Mouse (Mus musculus): ENCODE measurements at regions not wholly inside any gene's neighbourhood (a gene's known extent, or its start where the extent isn't known, plus 50 kb on each side); places are given as distances from the start of the nearest gene placed in this dataset.
"Not testable (repeated sequence)": the region's sequence is repeated elsewhere in the genome, so short reads cannot be mapped to it uniquely, and the experiment has no call there.

DNA sequence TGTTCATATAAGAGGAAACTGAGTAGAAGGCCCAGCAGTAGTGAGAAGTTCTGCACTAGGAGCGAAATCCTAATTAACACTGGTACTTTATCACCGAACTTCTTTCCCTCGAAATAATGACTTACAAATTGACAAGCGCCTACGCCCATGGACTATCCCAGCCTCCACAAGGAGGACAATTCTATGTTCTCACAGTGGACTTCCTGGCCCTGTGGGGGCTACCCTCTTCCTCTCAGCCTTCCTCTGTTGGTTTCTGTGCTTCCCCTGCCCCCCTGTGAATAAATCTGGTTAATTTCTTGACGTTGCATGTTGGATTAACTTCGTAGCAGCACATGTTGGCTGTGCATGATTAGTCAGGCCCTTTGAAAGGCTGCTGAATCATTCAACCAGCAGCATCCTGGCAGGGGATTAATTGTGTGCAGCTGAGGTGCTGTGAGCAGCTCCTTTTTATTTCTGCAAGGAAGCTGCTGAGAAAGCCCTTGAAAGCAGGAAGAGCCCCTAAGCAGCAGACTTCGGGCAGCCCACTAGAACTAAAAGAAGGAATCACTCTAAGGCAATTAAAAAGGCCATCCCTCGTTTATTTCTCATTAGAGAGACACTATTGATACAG lies 117.4 kb downstream of the Pmp22 start:
- Histone ChIP-seq H3K79me2 (replicated peaks; ENCODE audit: control insufficient read depth, insufficient read depth, low read length) (no peaks in the 10 kb centered on the region), H3K9ac (ENCODE audit: low read depth, low read length) (no peak overlapping the region), H3K27ac (no peak overlapping the region), H3K4me1 (ENCODE audit: control insufficient read depth, insufficient read depth, low read length) (peaks cover 1% of the 10 kb centered on the region; the same call in 1 of the 2 replicates), H3K27me3 (ENCODE audit: control insufficient read depth, insufficient read depth, low read length) (no peaks in the 10 kb centered on the region), H3K36me3 (ENCODE audit: control insufficient read depth, insufficient read depth, low read length) (no peaks in the 10 kb centered on the region), H3K4me3 (no peak overlapping the region)
- 73% methylated on average over 9 of the region's 9 CpGs for WGBS
- no peak for DNase-seq
- TF ChIP-seq CTCF (IDR thresholded peaks at IDR 0.05) (no peak), POLR2A (IDR thresholded peaks at IDR 0.05; ENCODE audit: insufficient read depth, low read depth, low read length) (no peak), EP300 (IDR thresholded peaks at IDR 0.05; ENCODE audit: insufficient read depth, low read depth, low read length) (no peak)
- intact Hi-C loops (cut with DNase I): no loop called here

DNA sequence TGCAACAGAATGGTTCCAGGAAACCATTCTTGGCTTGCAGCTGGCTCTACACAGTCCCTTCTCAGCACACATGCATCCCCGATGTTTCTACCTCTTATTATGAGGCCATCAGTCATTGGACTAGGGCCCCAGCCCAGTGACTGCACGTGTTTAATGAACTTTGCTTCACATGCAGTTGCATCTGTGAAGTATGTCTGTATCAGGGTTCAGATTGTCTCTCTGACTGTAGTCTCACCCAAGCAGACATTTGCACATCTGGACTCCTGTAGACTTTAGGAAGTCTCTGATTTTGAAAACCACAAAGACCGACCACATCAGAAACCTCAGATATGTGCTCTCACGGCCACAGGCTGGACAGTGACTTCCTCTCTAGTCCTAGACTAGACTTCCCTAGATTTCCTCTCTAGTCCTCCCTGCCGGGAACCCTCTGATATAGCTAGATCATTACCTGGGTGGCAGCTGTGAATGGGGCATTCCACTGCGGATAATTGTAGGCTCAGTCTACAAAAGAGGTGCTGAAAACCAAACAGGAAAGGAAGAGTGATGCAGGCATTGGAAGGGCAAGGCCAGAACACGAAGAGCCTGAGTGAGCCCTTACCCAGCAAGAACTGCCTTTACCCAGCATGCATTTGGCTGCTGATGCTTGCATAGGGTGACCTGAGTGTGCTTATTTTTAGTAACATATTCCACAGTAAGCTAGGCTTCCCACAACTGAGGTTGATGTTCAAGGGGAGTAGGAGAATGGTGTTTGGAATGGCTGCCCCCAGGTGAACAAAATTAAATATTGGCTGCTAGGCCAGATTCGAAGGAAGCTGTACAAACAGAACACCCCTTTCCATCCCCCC lies 123.5 kb downstream of the Pmp22 start:
- 68% methylated on average over 8 of the region's 8 CpGs for WGBS
- Histone ChIP-seq H3K79me2 (replicated peaks; ENCODE audit: control insufficient read depth, insufficient read depth, low read length) (no peaks in the 10 kb centered on the region), H3K4me3 (no peak overlapping the region), H3K36me3 (ENCODE audit: control insufficient read depth, insufficient read depth, low read length) (no peaks in the 10 kb centered on the region), H3K27ac (no peak overlapping the region), H3K27me3 (ENCODE audit: control insufficient read depth, insufficient read depth, low read length) (no peaks in the 10 kb centered on the region; the same call in 1 of the 2 replicates), H3K4me1 (ENCODE audit: control insufficient read depth, insufficient read depth, low read length) (peaks cover 3% of the 10 kb centered on the region; the same call in 1 of the 2 replicates), H3K9ac (ENCODE audit: low read depth, low read length) (no peak overlapping the region)
- intact Hi-C loops (cut with DNase I): no loop called here
- TF ChIP-seq EP300 (IDR thresholded peaks at IDR 0.05; ENCODE audit: insufficient read depth, low read depth, low read length): no peak
- TF ChIP-seq POLR2A (IDR thresholded peaks at IDR 0.05; ENCODE audit: insufficient read depth, low read depth, low read length): no peak
- TF ChIP-seq CTCF (IDR thresholded peaks at IDR 0.05): no peak
- no peak for DNase-seq

GRCm38 (mm10) chr11:63252968-63253602 lies 124.3 kb downstream of the Pmp22 start:
- no peak overlapping the region for H3K9ac ChIP-seq (ENCODE audit: low read depth, low read length)
- 15% methylated on average over 5 of the region's 5 CpGs for WGBS
- H3K79me2 ChIP-seq (replicated peaks; ENCODE audit: control insufficient read depth, insufficient read depth, low read length): no peaks in the 10 kb centered on the region
- intact Hi-C loops (cut with DNase I): no loop called here
- H3K27me3 ChIP-seq (ENCODE audit: control insufficient read depth, insufficient read depth, low read length): no peaks in the 10 kb centered on the region; the same call in 1 of the 2 replicates
- peak in 1 of 2 experiments; percentile 11 for DNase-seq
- peaks cover 3% of the 10 kb centered on the region; the same call in 1 of the 2 replicates for H3K4me1 ChIP-seq (ENCODE audit: control insufficient read depth, insufficient read depth, low read length)
- no peak overlapping the region for H3K27ac ChIP-seq
- H3K4me3 ChIP-seq: no peak overlapping the region
- no peaks in the 10 kb centered on the region for H3K36me3 ChIP-seq (ENCODE audit: control insufficient read depth, insufficient read depth, low read length)
- no peak for TF ChIP-seq EP300 (IDR thresholded peaks at IDR 0.05; ENCODE audit: insufficient read depth, low read depth, low read length)

DNA sequence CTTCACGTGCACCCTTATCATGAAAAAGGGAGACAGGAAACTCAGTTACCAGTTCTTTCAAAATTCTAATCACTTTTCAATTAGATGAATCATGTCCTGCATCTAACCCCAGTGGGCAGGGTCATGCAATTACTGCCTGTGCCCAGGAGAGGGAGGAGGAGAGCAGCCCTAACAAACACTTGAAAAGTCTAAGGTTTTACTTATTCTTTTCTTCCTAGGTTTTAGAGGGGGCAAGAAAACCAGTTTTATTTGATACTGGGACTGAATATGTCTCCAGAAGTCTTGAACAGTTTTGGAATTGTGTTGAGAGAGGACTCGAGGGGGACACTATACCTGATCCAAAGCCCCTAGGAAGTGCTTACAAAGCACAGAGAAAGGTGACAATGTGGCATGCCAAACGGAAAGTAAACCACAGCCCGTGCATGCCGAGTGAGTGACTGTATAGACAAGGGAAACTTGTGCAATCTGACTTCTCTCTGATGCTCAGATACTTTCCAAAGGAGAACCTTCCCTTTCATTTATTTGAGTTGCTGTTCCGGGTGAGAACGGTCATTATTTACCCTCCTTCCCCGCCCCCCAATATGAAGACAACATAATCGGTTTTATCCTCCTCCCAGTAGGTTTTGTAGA lies 135.8 kb downstream of the Pmp22 start:
- no peak for DNase-seq
- WGBS: 42% methylated on average over 9 of the region's 9 CpGs
- H3K9ac ChIP-seq (ENCODE audit: low read depth, low read length): no peak overlapping the region
- H3K4me1 ChIP-seq (ENCODE audit: control insufficient read depth, insufficient read depth, low read length): no peaks in the 10 kb centered on the region; the same call in 1 of the 2 replicates
- H3K27me3 ChIP-seq (ENCODE audit: control insufficient read depth, insufficient read depth, low read length): no peaks in the 10 kb centered on the region
- peak; percentile 78 for TF ChIP-seq CTCF (IDR thresholded peaks at IDR 0.05)
- no peak for TF ChIP-seq EP300 (IDR thresholded peaks at IDR 0.05; ENCODE audit: insufficient read depth, low read depth, low read length)
- intact Hi-C loops (cut with DNase I): loop anchor here (2.0 kb wide), 1 partner anchor 126 kb away; no protein-coding TSS in a partner anchor
- H3K4me3 ChIP-seq: no peak overlapping the region
- no peak overlapping the region for H3K27ac ChIP-seq
- H3K79me2 ChIP-seq (replicated peaks; ENCODE audit: control insufficient read depth, insufficient read depth, low read length): no peaks in the 10 kb centered on the region
- no peaks in the 10 kb centered on the region for H3K36me3 ChIP-seq (ENCODE audit: control insufficient read depth, insufficient read depth, low read length)

- WGBS: 98% methylated on average over 2 of the region's 2 CpGs
- intact Hi-C loops (cut with DNase I); DNase-seq: not testable (repeated sequence)
Measured at GRCm38 (mm10) chr11:63266290-63266689, 137.5 kb downstream of the Pmp22 start.

More at GRCm38 (mm10) chr11:63266290-63266689, 137.5 kb downstream of the Pmp22 start:
- H3K9ac ChIP-seq (ENCODE audit: low read depth, low read length); H3K4me1 ChIP-seq (ENCODE audit: control insufficient read depth, insufficient read depth, low read length); H3K4me3 ChIP-seq; H3K36me3 ChIP-seq (ENCODE audit: control insufficient read depth, insufficient read depth, low read length); H3K27ac ChIP-seq; H3K27me3 ChIP-seq (ENCODE audit: control insufficient read depth, insufficient read depth, low read length); H3K79me2 ChIP-seq (replicated peaks; ENCODE audit: control insufficient read depth, insufficient read depth, low read length): not testable (repeated sequence)

Data from heart, adult 2 months (tissue).